Mouse (Mus musculus): Measurements from ENCODE around the gene Slc15a3.

DNA sequence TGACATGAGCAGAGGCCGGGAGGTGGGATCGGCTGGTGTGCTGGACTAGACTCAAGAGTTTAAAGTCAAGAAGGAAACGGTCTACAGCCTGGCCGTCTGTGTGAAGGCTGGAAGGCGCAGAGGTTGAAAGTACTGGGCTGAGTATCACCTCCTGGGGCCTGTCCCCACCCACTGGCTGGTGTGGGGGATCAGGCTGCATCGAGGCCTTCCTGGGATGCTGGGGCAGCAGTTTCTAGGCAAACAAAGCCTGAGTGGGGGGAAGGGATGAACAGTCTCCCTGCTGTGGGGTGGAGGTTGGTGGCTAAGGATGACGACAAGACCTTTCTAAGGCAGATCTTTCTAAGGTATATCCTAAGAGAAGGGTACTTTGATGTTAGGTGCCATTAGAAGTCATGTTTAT lies 25.6 kb upstream of the Slc15a3 start:
- no peak for TF ChIP-seq CTCF (IDR thresholded peaks at IDR 0.05; ENCODE audit: low read depth)
- TF ChIP-seq EP300 (IDR thresholded peaks at IDR 0.05; ENCODE audit: low read depth), result no peak
